Mouse (Mus musculus) liver, adult 2 months (tissue): Measurements from ENCODE around the gene Asb18.

ENCODE experiments used
- CTCF ChIP-seq: fragments of 200-500 bp; IDR thresholded peaks from 2 replicates; pipeline ENCODE4 v1.5.1; 2011; ENCODE audit warnings: low read depth, low read length, control low read depth
- POLR2A ChIP-seq: fragments of 200-500 bp; IDR thresholded peaks from 2 replicates; pipeline ENCODE4 v1.6.1; 2011; ENCODE audit warnings: low read length, control low read depth; ENCODE audit not compliant: insufficient read depth; ENCODE audit errors: extremely low read depth

GRCm38 (mm10) chr1:89964426-89964825 lies 50.0 kb downstream of the Asb18 start:
- TF ChIP-seq CTCF: no peak
- no peak for TF ChIP-seq POLR2A
